Mouse (Mus musculus) MEL (cell line): Measurements from ENCODE around the gene Gprc5a. TPM values are rescaled to one million over a fixed set of nuclear protein-coding genes. Genes with fewer than 3 reads are reported as not detected.

Experiments
- DNase-seq: peaks from one replicate; pipeline ENCODE4 v3.0.0; 2011; ENCODE audit warnings: low read depth, low spot score
- H3K27ac ChIP-seq: 2 replicates; pipeline ENCODE4 v1.5.1; 2012; ENCODE audit warnings: low read depth, mild to moderate bottlenecking, control low read depth, low read length, moderate library complexity; ENCODE audit not compliant: control insufficient read depth
- H3K27me3 ChIP-seq, 2 experiments: fragments of 150-350 bp in 1 of 2; sonication (generic) in 1 of 2; 2 replicates each; pipeline ENCODE4 v1.6.1; 2012; ENCODE audit warnings: low read length in 2 of 2, mild to moderate bottlenecking in 2 of 2, improper control_type of control experiment in 1 of 2, moderate library complexity in 1 of 2; ENCODE audit not compliant: insufficient read depth in 2 of 2, control insufficient read depth in 1 of 2
- H3K36me3 ChIP-seq, 2 experiments: 2 replicates each; pipeline ENCODE4 v1.6.1; 2012 to 2014; ENCODE audit warnings: low read length in 2 of 2, improper control_type of control experiment in 1 of 2, inconsistent platforms in 1 of 2, mild to moderate bottlenecking in 1 of 2; ENCODE audit not compliant: insufficient read depth in 2 of 2, control insufficient read depth in 1 of 2
- H3K4me1 ChIP-seq, 2 experiments: fragments of 150-350 bp in 1 of 2; sonication (generic) in 1 of 2; 2 replicates each; pipeline ENCODE4 v1.6.1; 2012; ENCODE audit warnings: low read length in 2 of 2, improper control_type of control experiment in 1 of 2, mild to moderate bottlenecking in 1 of 2; ENCODE audit not compliant: insufficient read depth in 2 of 2, control insufficient read depth in 1 of 2
- H3K4me3 ChIP-seq, 2 experiments: fragments of 150-350 bp in 1 of 2; sonication (generic) in 1 of 2; 2 replicates each; pipeline ENCODE4 v1.5.1; 2012; ENCODE audit warnings: low read depth in 2 of 2, low read length in 2 of 2, mild to moderate bottlenecking in 2 of 2, moderate library complexity in 2 of 2, control low read depth in 1 of 2, improper control_type of control experiment in 1 of 2; ENCODE audit not compliant: control insufficient read depth in 1 of 2, insufficient read depth in 1 of 2
- H3K79me2 ChIP-seq: 2 replicates; pipeline ENCODE4 v1.6.1; 2012; ENCODE audit warnings: mild to moderate bottlenecking, low read length, moderate library complexity; ENCODE audit not compliant: control insufficient read depth, poor library complexity, insufficient read depth
- H3K9ac ChIP-seq: 2 replicates; pipeline ENCODE4 v1.6.1; 2012; ENCODE audit warnings: low read depth, mild to moderate bottlenecking, control low read depth, low read length, moderate library complexity; ENCODE audit not compliant: control insufficient read depth, poor library complexity, severe bottlenecking
- H3K9me3 ChIP-seq: fragments of 150-350 bp; sonication (generic); replicated peaks from 2 replicates; pipeline ENCODE4 v1.6.1; 2012; ENCODE audit warnings: mild to moderate bottlenecking, low read length, improper control_type of control experiment, moderate library complexity; ENCODE audit not compliant: insufficient read depth
- E2F4 ChIP-seq: IDR thresholded peaks from 2 replicates; pipeline ENCODE4 v1.6.1; 2011; ENCODE audit warnings: low read depth, low read length, improper control_type of control experiment, borderline replicate concordance
- HCFC1 ChIP-seq: IDR thresholded peaks from 2 replicates; pipeline ENCODE4 v1.6.1; 2012; ENCODE audit warnings: low read depth, mild to moderate bottlenecking, inconsistent platforms, low read length, improper control_type of control experiment, moderate library complexity
- MAX ChIP-seq: IDR thresholded peaks from 2 replicates; pipeline ENCODE4 v1.6.1; 2011; ENCODE audit warnings: low read length, improper control_type of control experiment
- MAZ ChIP-seq: IDR thresholded peaks from 2 replicates; pipeline ENCODE4 v1.6.1; 2012; ENCODE audit warnings: low read depth, mild to moderate bottlenecking, inconsistent platforms, low read length, improper control_type of control experiment
- MXI1 ChIP-seq: IDR thresholded peaks from 2 replicates; pipeline ENCODE4 v1.6.1; 2011; ENCODE audit warnings: mild to moderate bottlenecking, low read depth, low read length, improper control_type of control experiment
- MYC ChIP-seq: IDR thresholded peaks from 2 replicates; pipeline ENCODE4 v1.6.1; 2011; ENCODE audit warnings: low read depth, mild to moderate bottlenecking, low read length, improper control_type of control experiment, moderate library complexity
- POLR2AphosphoS5 ChIP-seq: IDR thresholded peaks from 2 replicates; pipeline ENCODE4 v1.6.1; 2012; ENCODE audit warnings: low read depth, borderline replicate concordance, mild to moderate bottlenecking, inconsistent platforms, low read length, moderate library complexity, mixed read lengths
- TBP ChIP-seq: IDR thresholded peaks from 2 replicates; pipeline ENCODE4 v1.8.0; 2011; ENCODE audit warnings: low read depth, low read length, improper control_type of control experiment
- USF1 ChIP-seq: IDR thresholded peaks from 2 replicates; pipeline ENCODE4 v1.6.1; 2014; ENCODE audit warnings: low read depth, mild to moderate bottlenecking, inconsistent platforms, low read length, improper control_type of control experiment, moderate library complexity
- ZMIZ1 ChIP-seq: IDR thresholded peaks from 2 replicates; pipeline ENCODE4 v1.6.1; 2012; ENCODE audit warnings: low read depth, mild to moderate bottlenecking, inconsistent platforms, low read length, improper control_type of control experiment, moderate library complexity
- polyA plus RNA-seq, 2 experiments: library from polyadenylated mRNA; stranded (reverse) in 1 of 2; unstranded in 1 of 2; fragments of >175 nt in 1 of 2; fragments of >200 nt in 1 of 2; gene quantifications; 2 replicates each; pipeline versions ENCODE4 v1.2.1 to v1.2.4; 2012; ENCODE audit warnings: low replicate concordance in 2 of 2, low read depth in 1 of 2; ENCODE audit not compliant: insufficient read length in 2 of 2, insufficient read depth in 1 of 2, missing spikeins in 1 of 2
- total RNA-seq: library from RNA; depleted of rRNA; stranded (reverse); fragments of 300-350 nt; gene quantifications from 2 replicates; pipeline ENCODE4 v1.2.3, GENCODE M21; 2012

Gprc5a gene
- total and polyA plus RNA-seq, 3 experiments: 0.06 TPM; not detected in 2

DNA sequence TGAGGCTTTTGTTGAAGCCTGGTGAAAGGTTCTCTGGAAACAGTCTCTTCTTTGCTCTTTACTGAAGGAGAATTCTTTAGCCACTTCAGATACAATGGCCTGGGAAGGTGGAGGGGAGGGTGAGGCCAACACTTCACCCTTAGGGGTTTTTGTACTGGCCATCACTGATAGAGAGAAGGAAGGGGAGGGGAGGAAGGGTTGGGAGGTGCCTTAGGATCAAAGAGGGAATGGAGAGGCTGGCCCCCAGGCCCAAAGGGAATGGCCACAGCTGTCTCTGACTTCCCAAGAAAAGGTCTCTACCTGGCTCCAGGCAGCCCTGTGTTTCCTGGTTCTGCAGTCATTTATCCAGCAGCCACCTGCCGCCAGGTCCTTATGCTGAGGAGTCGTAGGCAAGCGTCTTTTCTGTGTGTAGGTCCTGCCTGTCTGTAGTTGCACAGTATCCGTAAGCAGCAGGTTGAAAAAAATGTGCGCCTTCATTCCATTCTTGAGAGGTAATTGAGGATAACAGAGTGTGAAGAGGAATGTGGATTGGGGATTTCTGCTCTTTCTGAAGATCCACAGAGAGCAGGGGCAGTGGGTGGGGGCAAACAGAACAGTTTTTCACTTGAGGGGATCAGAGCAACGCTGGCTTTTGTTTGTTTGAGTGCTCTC, 1.5 kb downstream of the Gprc5a start:
- Histone ChIP-seq H3K36me3 (no peaks in the 10 kb centered on the region; a peak in 1 of 4 replicates), H3K9ac (no peak overlapping the region), H3K79me2 (no peaks in the 10 kb centered on the region), H3K9me3 (no peaks in the 10 kb centered on the region), H3K27ac (no peak overlapping the region), H3K4me1 (no peaks in the 10 kb centered on the region), H3K27me3 (no peaks in the 10 kb centered on the region; a peak in 2 of 4 replicates), H3K4me3 (no peak overlapping the region)
- no peak for TF ChIP-seq POLR2AphosphoS5
- no peak for TF ChIP-seq HCFC1
- no peak for TF ChIP-seq USF1
- DNase-seq: no peak

DNA sequence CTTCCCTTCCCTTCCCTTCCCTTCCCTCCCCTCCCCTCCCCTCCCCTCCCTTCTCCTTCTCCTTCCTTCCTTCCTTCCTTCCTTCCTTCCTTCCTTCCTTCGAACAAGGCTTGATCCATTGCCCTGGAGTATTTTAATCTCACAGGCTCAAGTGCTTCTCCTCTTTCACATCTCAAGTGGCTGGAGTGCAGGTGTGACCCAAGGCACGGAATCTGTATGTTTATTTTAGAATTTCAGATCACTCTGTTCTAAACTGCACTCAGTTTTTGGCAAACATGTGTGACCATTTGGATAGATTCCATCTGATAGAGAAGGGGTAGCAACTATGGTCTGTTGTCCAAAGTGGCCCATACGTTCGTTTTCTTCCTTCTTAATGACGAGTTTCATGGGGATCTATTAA, 2.8 kb downstream of the Gprc5a start:
- DNase-seq: no peak
- H3K79me2 ChIP-seq: no peaks in the 10 kb centered on the region
- no peaks in the 10 kb centered on the region; a peak in 2 of 4 replicates for H3K27me3 ChIP-seq
- no peak overlapping the region for H3K4me3 ChIP-seq
- no peak overlapping the region for H3K27ac ChIP-seq
- TF ChIP-seq E2F4 (no peak), MYC (no peak), MAZ (no peak), MAX (no peak), MXI1 (no peak)
- no peaks in the 10 kb centered on the region for H3K4me1 ChIP-seq
- no peak overlapping the region for H3K9ac ChIP-seq
- H3K36me3 ChIP-seq: no peaks in the 10 kb centered on the region; a peak in 1 of 4 replicates
- H3K9me3 ChIP-seq: no peaks in the 10 kb centered on the region

DNA sequence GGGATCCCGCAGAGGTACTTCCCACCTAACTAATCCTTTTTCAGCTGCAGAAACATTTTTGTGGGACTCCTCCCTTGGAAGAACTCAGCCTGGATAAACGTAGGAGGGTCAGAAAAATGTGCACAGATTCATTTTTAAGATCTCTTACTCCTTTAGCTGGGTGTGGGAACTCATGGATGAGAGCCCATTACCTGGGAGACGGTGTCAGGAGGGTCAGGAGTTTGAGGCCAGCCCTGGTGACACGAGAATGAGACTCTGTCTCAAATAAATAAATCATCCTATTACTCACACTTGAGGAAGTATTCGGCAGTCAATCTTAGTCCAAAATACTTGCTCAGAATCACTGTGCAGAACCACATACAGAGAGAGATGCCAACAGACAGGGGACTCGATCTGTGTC, 4.4 kb downstream of the Gprc5a start:
- Histone ChIP-seq H3K79me2 (no peaks in the 10 kb centered on the region), H3K27ac (no peak overlapping the region), H3K36me3 (no peaks in the 10 kb centered on the region; a peak in 1 of 4 replicates), H3K4me3 (no peak overlapping the region), H3K4me1 (no peaks in the 10 kb centered on the region), H3K27me3 (no peaks in the 10 kb centered on the region; a peak in 2 of 4 replicates), H3K9me3 (no peaks in the 10 kb centered on the region), H3K9ac (no peak overlapping the region)
- no peak for DNase-seq
- TF ChIP-seq ZMIZ1: no peak
- no peak for TF ChIP-seq HCFC1
- TF ChIP-seq MAZ: no peak
- no peak for TF ChIP-seq TBP
